9 mouse cellular contexts compared by ENCODE assay signal in the genomic region with DNA sequence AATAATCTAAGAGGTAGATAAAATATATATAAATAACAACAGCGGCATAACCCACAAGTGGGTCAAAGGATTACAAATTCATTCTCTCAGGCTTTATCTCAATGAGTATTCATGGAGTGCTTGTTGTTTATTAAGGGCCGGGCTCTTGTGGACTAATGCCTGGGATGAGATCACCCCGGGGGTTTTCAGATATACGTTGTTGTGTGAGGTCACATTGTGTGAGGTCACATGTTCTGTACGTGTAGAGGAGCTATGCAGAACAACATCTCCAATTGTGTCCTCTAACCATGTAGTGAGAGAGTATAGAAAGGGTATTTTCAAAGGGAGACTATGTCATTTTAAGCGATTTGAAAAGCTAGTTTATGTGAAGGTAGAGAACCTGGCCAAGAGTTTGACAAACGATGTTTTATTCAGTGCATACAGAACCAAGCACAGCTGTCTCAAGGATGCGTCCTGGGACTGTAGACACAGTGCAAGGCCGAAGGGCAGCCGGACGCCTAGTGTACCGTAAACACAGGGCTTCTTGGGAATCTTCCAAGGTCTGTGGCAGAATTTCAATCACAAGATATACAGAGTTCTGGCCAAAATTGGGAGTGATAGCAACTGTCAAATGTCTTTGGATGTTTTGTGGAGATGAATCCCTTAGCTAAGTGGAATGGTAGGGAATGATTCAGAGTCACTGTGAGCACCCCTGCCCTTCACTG.
DNase-seq lines count a peak whose midpoint lies in the region; ATAC-seq and TF ChIP-seq lines count a peak whose summit lies in the region.
"Had no signal": no experiment of that assay in that cellular context is flagged by ENCODE, and none has a peak within 500 bp of the region (broad histone marks: within the 10 kb centered on the region; RNA-seq: fewer than 3 reads in every experiment).

No protein-coding gene starts in this region.

- no peak overlapping the region for H3K9ac ChIP-seq in forebrain, embryonic 14.5 days (ENCODE audit: low read length)
- no peak overlapping the region for H3K9ac ChIP-seq in forebrain, embryonic 11.5 days (ENCODE audit: low read length)
- no peak overlapping the region for H3K9ac ChIP-seq in hindbrain, postnatal 0 days (replicated peaks; ENCODE audit: low read length)
- no peak overlapping the region for H3K9ac ChIP-seq in neural tube, embryonic 14.5 days (replicated peaks; ENCODE audit: low read depth, low read length)

- no peak for TF ChIP-seq CTCF in hindbrain, postnatal 0 days (IDR thresholded peaks at IDR 0.05; ENCODE audit: low read depth)

- no peak overlapping the region for H3K4me3 ChIP-seq in forebrain, embryonic 14.5 days (ENCODE audit: low read depth, low read length)
- no peak overlapping the region for H3K4me3 ChIP-seq in forebrain, embryonic 11.5 days (ENCODE audit: low read depth, low read length)
- no peak overlapping the region for H3K4me3 ChIP-seq in hindbrain, postnatal 0 days (ENCODE audit: low read length)
- H3K4me3 ChIP-seq in neural tube, embryonic 14.5 days (ENCODE audit: low read depth, low read length) = no peak overlapping the region
- H3K4me3 ChIP-seq: myocyte had no signal

- H3K36me3 ChIP-seq in forebrain, embryonic 14.5 days (ENCODE audit: control insufficient read depth, insufficient read depth, low read length) = no peaks in the 10 kb centered on the region
- H3K36me3 ChIP-seq in forebrain, embryonic 11.5 days (ENCODE audit: control insufficient read depth, insufficient read depth, low read length) = no peaks in the 10 kb centered on the region
- no peaks in the 10 kb centered on the region for H3K36me3 ChIP-seq in hindbrain, postnatal 0 days (ENCODE audit: insufficient read depth, low read length)
- no peaks in the 10 kb centered on the region for H3K36me3 ChIP-seq in neural tube, embryonic 14.5 days (ENCODE audit: control insufficient read depth, insufficient read depth, low read length)

- 30% methylated on average over 12 of the region's 12 CpGs for WGBS in forebrain, embryonic 14.5 days
- 81% methylated on average over 12 of the region's 12 CpGs for whole genome bisulfite sequencing in forebrain, embryonic 11.5 days
- 33% methylated on average over 12 of the region's 12 CpGs for WGBS in hindbrain, postnatal 0 days
- WGBS in neural tube, embryonic 14.5 days = 55% methylated on average over 12 of the region's 12 CpGs

- DNase-seq in forebrain, embryonic 14.5 days (ENCODE audit: low spot score) = peak; percentile 78
- no peak for DNase-seq in forebrain, embryonic 11.5 days (ENCODE audit: low spot score)
- DNase-seq in left cerebral cortex, postnatal 10 days (ENCODE audit: extremely low spot score in 1 of 2, low spot score in 2 of 2) = peak; percentile 11 to 34
- DNase-seq in left cerebral cortex, adult 8-10 months (ENCODE audit: low spot score in 2 of 2) = no peak
- peak; percentile 77 for DNase-seq in hindbrain, postnatal 0 days (ENCODE audit: low spot score)
- no peak for DNase-seq in urinary bladder, adult 2 months (ENCODE audit: low spot score)
- DNase-seq in urinary bladder, adult 18-20 months (ENCODE audit: low spot score in 2 of 2) = no peak

- H3K4me1 ChIP-seq in forebrain, embryonic 14.5 days (ENCODE audit: control insufficient read depth, insufficient read depth, low read length) = peaks cover 22% of the 10 kb centered on the region
- H3K4me1 ChIP-seq in forebrain, embryonic 11.5 days (replicated peaks; ENCODE audit: control insufficient read depth, insufficient read depth, low read length) = peaks cover 2% of the 10 kb centered on the region; the same call in 1 of the 2 replicates
- H3K4me1 ChIP-seq in hindbrain, postnatal 0 days (ENCODE audit: insufficient read depth, low read length) = peaks cover 8% of the 10 kb centered on the region
- H3K4me1 ChIP-seq in neural tube, embryonic 14.5 days (ENCODE audit: control insufficient read depth, insufficient read depth, low read length) = peaks cover 4% of the 10 kb centered on the region; the same call in 1 of the 2 replicates

- ATAC-seq in forebrain, embryonic 14.5 days = peak; percentile 72
- ATAC-seq in forebrain, embryonic 11.5 days (replicated peaks; ENCODE audit: low FRiP score) = no peak
- ATAC-seq in hindbrain, postnatal 0 days = peak; percentile 86
- peak; percentile 58; the same call in 1 of the 2 replicates for ATAC-seq in neural tube, embryonic 14.5 days (ENCODE audit: low read depth)

- peak overlapping the region; percentile 73 for H3K27ac ChIP-seq in forebrain, embryonic 14.5 days (ENCODE audit: low read depth, low read length)
- H3K27ac ChIP-seq in forebrain, embryonic 11.5 days (ENCODE audit: low read depth, low read length) = no peak overlapping the region
- peak overlapping the region; percentile 3; the same call in 1 of the 2 replicates for H3K27ac ChIP-seq in hindbrain, postnatal 0 days
- H3K27ac ChIP-seq in neural tube, embryonic 14.5 days (ENCODE audit: low read depth, low read length) = no peak overlapping the region

- H3K27me3 ChIP-seq in forebrain, embryonic 14.5 days (replicated peaks; ENCODE audit: control insufficient read depth, insufficient read depth, low read length) = no peaks in the 10 kb centered on the region
- H3K27me3 ChIP-seq in forebrain, embryonic 11.5 days (ENCODE audit: control insufficient read depth, insufficient read depth, low read length) = no peaks in the 10 kb centered on the region
- H3K27me3 ChIP-seq in hindbrain, postnatal 0 days (ENCODE audit: insufficient read depth, low read length) = no peaks in the 10 kb centered on the region
- no peaks in the 10 kb centered on the region for H3K27me3 ChIP-seq in neural tube, embryonic 14.5 days (ENCODE audit: control insufficient read depth, insufficient read depth, low read length)

- H3K9me3 ChIP-seq in forebrain, embryonic 14.5 days (replicated peaks; ENCODE audit: control insufficient read depth, low read length) = no peaks in the 10 kb centered on the region
- H3K9me3 ChIP-seq in forebrain, embryonic 11.5 days (ENCODE audit: control insufficient read depth, low read length) = no peaks in the 10 kb centered on the region
- H3K9me3 ChIP-seq in hindbrain, postnatal 0 days (ENCODE audit: low read length) = no peaks in the 10 kb centered on the region
- H3K9me3 ChIP-seq in neural tube, embryonic 14.5 days (ENCODE audit: control insufficient read depth, low read length) = no peaks in the 10 kb centered on the region

- intact Hi-C loops in left cerebral cortex, postnatal 10 days (cut with DNase I) = no loop called here

- H3K4me2 ChIP-seq in forebrain, embryonic 14.5 days (ENCODE audit: low read length) = peak overlapping the region; percentile 28
- no peak overlapping the region for H3K4me2 ChIP-seq in forebrain, embryonic 11.5 days (ENCODE audit: low read depth, low read length, severe bottlenecking)
- no peak overlapping the region for H3K4me2 ChIP-seq in hindbrain, postnatal 0 days (ENCODE audit: low read depth, low read length)
- no peak overlapping the region for H3K4me2 ChIP-seq in neural tube, embryonic 14.5 days (ENCODE audit: low read depth, low read length)

Comparison
In these comparisons a context has a peak if more than half of its experiments do, and no peak if none do; other contexts are left out.
1. DNase-seq: peak in forebrain, embryonic 14.5 days (single experiment), left cerebral cortex, postnatal 10 days (2 of 2) and hindbrain, postnatal 0 days (single experiment); none in forebrain, embryonic 11.5 days (single experiment), left cerebral cortex, adult 8-10 months (0 of 2), urinary bladder, adult 2 months (single experiment) and urinary bladder, adult 18-20 months (0 of 2).
2. H3K27ac ChIP-seq: peak in forebrain, embryonic 14.5 days (single experiment) and hindbrain, postnatal 0 days (single experiment); none in forebrain, embryonic 11.5 days (single experiment) and neural tube, embryonic 14.5 days (single experiment).